Mouse (Mus musculus): ENCODE results near the gene Klf7.

Klf7 gene

DNA sequence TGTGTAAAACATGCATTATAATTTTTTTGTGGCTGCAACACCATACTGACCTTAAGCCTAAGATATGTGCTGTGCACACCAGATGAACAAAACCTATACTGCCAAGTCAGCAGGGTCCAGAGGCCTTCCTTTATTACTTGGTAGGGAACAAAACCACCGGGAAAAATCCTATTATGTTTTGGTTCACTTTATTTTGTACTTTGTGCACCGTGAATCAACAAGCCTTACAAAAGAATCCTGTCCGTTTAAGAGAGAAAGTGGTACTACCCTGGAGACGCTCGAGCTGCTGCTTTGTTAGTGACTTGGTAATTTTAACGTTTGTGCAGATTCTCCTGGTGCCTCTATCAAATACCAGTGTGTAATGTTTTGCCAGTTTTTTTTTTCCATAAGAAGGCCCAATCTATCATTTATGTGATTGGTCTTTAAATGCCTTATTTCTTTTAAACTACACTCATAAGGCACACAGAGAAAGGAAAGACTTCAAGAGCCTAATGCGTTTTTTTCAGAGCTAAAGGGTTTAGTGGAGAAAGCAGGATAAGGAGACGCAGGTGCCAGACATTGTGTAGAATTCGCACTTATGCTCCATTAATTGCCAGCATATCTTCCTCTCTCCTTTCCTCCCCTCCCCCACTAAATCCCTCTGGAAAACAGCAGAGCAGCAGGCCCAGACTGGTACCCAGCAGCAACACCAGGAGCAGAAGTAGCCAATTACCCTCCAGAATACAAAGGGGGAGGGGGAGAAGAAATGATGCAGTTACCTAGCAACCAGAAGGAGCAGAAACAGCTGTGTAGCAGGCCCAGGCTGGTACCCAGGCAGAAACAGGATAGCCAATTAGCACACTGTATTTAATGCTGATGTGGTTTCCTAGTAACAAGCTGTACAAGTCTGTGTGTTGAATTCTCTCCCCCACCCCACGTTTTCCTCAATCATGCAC lies 55.5 kb downstream of the Klf7 start:
- no peak for DNase-seq (ENCODE audit: low read depth)

DNA sequence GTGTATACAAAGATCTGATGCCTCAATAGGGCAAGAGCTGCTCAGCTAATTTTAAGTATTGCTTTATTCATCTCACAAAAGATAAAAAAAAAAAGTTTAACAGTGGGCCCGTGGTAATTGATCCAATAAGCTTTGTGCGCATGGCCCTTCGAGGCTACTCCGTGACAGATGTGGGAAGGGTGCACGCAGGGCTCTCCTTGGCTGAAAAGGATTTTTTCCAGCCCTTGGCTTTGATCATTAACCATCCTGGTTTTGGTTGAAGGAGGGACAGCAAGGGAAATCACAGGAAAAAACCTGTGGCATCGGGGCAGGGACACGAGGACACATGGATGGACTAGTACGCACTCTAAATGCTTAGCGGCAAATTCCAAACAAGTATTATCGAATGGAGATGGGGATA lies 60.6 kb downstream of the Klf7 start:
- no peak for DNase-seq (ENCODE audit: low read depth)

DNA sequence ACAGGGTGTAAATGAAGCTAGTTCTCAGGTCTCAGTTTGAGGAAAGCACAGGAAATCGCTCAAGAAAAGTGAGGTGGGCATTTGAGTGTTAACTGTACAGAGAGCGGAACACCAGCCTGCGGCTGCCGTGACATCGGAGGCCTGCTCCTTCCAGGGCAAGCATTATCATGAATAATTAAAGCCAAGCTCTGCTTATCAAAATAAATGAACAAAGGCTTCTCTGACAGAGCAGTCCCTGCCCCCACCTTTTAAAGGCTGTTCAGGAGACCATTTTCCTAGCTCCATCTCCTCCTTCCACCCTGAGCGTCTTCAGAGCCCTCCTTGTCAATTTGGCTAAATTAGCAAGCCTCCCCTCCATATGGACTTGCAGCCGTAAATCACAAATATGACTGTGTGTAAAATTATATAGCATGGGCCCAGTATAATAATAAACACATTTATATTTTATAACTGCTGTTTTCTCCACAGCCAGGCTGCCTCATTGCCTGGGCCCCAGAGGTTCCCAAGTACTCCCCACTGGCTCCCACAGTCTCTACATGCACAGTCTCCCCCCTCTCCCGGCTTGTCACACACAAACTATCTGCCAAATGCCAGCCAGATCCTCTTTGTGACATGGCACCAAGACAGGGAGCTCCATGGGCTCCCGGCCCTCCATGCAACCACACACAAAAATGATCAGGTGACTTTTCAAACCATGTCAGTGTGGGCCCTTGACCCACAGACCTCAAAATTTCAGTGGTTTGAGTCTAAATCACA lies 61.2 kb downstream of the Klf7 start:
- no peak for DNase-seq (ENCODE audit: low read depth)

DNA sequence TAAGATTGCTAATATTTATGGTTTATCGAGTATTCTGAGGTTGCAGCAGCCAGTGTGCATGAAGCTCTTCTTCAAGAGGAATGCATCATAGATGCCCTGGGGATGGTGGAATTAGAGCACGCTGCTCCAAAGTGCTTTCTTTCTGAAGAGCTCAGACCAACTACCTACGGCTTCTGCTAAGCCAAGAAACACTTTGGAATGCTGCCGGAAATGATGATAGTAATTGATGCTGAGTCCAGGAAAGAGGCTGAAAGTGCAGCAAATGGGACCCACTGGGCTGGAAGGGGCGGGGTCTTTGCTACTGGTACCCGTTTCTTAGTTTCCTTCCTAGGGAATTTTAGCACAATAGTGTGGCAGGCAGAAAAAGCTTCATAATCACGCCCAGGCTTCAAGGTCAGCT lies 62.0 kb downstream of the Klf7 start:
- DNase-seq (ENCODE audit: low read depth) = no peak

DNA sequence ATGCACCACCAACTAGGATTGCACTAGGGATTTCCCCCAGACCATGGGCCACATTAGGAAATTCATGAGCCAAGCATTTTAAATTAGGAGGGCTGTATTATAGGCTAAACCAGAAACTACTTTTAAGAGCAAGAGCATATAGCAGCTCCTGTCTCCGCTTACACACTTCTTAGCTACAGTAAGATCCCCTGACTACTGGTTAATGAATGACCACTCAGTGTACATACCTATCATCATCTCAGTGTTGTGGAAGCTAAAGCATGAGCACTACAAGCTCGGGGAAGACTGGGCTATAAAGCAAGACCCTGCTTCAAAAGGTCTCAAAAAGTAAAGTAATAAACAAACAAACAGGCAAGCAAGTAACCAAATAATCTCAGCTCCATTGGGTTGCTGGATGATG lies 65.5 kb downstream of the Klf7 start:
- DNase-seq (ENCODE audit: low read depth) = no peak

DNA sequence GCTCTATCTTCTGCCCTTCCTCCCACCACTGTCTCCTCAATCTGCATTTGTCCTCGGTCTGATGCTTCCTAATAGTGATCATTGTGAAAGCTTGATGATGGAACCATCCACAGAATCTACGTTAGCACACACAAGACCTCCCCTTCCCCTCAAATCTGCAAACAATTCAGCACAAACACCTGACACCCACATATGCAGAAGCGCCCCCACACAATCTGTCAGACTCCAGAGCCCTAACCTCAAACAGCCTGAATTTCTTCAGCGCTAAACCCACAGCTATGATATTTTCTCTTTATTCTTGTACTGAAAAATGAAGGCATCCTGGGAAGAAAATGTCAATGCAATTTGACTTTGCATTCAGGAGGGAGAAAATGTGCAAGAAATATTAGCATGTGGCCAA lies 66.1 kb downstream of the Klf7 start:
- no peak for DNase-seq (ENCODE audit: low read depth)

DNA sequence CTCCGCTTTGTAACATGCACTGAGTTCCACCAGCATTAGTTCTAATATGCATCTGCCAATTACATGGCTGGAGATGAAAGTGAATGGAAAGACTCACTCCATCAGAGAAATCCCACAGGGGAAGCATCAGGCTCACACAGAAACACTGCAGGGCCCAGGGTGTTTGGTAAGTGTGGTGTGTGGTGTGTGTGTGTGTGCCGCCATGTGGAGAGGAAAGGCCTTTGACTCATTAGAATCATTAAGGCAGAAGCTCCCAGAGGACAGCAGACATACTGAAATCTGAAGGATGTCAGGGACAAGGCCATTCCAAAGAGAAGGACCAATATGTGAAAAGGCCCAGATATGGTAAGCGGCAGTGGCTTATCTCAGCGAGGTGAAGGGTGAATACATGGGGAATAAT lies 66.9 kb downstream of the Klf7 start:
- DNase-seq (ENCODE audit: low read depth) = no peak

DNA sequence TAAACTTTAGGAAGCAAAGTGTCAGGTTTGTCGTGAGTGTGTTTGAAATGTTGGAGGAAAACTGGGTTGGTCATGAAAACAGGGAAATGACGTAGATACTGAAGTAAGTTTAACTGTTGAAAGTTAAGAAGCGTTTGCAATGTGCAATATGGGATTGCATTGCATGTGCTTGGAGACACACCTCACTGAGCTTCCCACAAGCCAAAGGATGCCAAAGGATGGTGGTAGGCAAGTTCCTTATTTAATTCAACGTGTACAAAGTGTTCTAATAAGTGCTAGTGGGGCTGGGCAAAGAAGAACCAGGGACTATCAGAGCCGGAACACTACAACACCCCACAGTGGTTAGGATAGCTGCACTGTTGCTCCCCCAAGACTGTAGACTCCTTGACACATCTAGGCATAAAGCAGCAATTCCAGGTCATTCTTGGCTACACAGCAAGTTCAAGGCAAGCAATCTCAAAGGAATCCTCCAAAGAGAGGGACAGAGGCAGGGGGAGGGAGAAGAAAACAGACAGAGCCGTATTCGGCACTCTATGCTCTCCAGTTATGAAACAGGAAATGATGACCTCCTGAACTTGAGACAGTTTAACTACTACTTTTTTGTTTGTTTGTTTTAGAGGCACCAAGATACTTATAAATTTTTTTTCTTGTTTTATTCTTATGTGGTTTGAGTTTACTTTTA lies 69.9 kb downstream of the Klf7 start:
- no peak for DNase-seq (ENCODE audit: low read depth)

DNA sequence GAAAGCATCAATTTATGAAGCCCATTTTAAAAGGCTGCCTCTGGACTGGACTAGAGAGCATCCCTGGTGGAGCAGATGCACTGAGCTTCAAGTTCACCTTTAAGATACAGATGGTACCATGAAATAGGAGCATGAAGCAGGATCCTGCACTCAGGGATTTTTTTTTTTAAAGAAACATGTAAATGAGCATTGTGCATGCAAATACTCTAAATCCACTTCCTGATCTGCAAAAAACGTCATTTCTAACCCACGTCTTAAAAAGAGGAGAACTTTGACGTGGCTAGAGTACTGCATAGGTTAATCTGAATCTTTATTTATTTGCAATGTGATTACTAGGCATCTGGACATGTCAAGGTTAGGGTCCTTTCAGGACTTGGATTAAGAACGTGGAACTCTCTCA lies 73.5 kb downstream of the Klf7 start:
- DNase-seq (ENCODE audit: low read depth) = no peak

DNA sequence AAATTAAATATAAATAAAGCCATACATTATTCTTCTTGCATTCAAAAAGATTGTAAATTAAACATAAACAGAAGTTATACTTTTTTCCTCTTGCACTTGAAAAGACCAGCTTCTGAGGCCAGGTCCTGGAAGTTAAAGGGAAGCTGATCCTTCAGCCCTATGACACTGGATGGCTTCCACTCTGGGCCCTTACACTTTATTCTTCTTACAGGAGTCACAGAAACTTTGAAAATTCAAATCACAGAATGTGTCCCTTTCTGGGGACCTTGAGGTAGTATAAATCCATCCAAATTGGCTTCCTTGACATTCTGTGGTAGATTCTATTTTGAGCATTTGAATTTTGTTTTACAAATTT lies 75.3 kb downstream of the Klf7 start:
- DNase-seq (ENCODE audit: low read depth) = no peak

DNA sequence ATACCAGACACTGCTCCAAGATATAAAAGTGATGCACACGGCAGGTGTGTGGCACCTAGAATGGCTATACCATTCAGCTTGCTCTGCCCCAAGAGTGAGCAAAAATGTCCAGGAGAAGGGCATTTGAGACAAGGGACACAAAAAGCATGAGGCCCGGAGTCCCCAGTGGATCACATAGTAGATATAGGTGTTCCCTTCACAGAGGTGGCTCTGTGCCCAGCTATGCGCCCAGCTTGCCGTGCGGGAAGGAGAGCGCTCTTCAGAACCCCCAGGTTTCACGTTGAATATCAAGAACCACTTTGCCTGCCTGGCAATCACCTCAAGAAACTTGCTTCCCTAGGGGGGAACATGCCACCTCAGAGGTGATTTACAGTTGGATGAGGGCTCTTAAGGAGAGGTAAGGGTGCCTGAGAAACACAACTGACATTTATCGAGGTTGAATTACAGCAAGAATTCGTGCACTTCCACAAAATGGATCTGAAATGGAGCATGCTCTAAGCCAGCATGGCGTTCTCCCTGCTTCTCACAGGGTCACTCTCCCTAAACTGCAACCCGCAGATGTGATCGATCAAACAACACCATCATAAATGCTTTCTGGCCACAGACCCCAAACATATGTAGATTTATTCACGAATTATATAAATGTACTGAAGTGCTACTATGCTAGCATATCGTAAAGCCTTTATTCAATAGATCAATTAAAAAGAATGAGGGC lies 75.8 kb downstream of the Klf7 start:
- no peak for DNase-seq (ENCODE audit: low read depth)

DNA sequence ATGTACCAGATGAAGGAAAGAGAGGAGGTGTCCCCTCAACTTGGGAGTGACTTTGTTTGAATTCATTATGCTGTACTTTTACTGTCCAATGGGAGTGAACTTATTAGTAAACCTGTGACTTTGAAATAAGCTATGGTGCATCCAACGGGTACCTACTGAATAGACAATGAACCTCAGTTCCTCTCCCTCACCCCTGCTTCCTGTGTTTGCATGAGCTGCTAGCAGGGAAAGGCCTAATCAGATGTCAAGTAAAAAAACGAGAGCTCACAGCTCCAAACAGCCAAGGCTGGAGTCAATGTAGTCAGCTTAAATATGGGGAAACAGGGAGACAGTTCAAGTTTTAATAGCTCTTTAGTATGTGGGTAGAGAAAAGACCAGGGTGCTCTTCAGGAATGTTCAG lies 77.5 kb downstream of the Klf7 start:
- DNase-seq (ENCODE audit: low read depth) = no peak

DNA sequence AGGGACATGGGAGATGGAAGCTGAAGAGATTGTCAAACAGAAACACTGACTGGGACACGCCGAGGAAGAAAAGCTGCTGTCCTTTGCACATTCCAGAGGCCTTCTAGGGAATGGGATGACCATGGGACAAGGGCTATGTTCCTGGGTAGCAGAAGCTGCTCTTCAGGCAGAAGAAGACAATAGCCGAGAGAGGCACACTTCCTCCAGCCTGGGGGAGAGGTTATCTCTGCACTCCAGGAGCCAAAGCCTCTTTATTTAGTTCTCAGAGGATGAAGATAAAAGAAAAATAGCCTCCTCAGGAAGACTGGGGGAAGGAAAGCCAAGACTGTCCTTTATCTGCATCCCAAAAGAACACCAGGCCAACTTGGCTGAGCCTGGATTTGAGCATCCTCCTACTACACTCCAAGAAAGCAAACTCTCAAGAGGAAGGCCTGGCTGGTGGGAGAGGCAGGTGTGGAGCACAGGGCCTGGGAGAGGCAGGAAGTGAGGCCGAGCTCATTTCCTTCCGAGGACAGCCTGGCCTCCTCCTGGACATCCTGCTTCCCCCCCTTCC lies 81.2 kb downstream of the Klf7 start:
- DNase-seq (ENCODE audit: low read depth) = no peak

DNA sequence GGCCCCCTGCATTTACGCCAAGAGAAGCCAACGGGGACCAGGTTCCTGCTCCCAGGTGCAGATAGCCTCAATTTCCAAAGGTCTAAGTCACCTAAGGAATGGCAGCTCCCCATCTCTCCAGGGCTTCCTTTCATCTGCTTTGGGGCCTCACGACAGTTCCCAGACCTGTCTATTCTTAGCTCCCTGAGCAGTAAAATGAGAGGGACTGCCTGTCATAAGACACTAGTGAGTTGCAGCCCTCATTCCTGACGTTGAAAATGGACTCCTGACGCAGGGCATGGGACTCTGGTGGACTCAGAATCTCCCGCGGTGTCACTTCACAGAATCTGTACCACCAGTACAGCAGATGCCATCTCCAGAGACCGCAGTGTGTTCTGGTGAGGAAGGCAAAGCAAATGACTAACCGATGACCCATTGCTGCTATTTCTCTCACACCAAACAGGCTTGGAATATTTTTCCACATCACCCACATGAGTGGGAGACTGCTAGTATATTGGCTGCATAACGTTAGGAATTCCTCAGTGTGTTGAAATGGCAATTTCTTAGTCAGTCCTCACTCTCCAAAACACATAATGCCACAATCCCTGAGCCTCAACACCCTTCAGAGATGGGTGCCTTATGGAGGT lies 81.9 kb downstream of the Klf7 start:
- no peak for DNase-seq (ENCODE audit: low read depth)

DNA sequence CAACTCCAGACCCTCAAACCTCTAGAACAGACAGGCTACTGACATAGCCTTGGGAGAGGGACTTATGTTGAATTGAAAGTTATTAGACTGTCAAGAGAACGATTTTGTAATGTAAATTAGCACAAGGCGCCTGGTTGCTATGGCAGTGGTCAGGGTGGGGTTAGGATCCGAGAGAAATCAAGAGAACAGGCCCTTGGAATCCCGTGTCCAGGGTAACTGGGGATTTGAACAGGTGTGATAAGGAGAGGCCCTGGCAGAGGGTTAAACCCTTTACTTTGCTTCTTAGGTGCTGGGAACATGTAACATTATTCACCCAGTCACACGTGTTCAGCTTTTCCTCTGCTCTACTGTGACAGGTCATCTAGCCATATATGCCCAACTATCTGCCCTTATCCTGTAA lies 83.7 kb downstream of the Klf7 start:
- DNase-seq (ENCODE audit: low read depth) = no peak

DNA sequence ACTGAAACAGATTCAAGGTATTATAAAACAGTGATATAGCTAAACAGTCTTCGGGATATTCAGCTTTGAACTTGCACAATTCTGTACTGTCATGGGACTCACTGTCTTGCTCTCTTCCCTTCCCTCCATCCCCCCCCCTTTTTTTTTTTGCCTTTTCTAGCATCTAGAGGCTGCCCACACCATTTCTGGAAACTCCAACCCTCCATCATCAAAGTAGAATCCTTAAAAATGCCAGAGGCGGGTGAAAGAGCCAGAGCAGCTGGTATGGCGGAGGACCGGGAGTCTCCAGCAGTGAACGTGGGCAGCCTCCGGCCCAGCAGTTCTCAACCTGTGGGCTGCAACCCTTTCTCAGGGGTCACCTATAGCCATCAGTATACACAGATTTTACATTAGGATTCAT lies 84.3 kb downstream of the Klf7 start:
- no peak for DNase-seq (ENCODE audit: low read depth)

DNA sequence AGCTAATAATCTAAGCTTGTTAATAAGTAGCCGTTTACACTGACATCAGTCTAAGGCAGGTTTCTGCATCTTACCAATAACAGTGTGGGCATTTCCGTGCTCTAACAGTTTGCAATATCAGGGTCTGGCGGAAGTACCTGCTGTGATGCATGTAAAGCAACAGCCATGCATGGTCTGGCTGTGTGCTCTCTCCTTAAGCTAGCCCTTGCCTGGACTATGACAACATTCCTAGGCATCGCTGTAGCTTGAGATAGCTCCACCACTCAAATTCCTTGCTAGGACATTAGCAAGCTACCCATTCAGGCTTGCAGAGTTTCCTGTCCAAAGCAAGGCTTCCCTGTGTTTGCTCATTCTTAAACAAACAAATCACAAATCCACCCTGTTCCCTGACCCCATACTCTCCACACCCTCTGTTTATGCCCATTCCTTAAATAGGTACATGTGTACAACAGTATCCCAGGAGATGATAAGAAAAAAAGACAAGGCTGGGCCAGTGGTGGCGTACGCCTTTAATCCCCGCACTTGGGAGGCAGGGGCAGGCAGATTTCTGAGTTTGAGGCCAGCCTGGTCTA lies 85.1 kb downstream of the Klf7 start:
- no peak for DNase-seq (ENCODE audit: low read depth)

DNA sequence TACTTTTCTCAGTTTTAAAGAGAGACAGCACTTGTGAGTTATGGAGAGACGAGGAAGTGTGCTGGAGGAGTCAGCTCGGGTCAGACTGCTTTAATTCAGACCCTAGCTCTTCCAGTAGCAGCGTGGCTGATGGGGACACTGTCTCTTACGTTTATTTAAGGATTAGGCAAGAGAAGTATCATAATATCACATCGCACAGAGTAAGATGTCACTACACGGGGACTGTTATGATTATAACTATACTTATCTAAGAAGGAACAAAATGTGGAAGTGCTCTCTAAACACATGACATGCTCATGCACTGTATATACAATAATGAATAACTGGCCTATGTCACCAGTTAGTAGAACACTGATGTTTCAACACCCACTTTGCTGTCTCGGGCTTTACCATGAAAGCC lies 86.3 kb downstream of the Klf7 start:
- no peak for DNase-seq (ENCODE audit: low read depth)

DNA sequence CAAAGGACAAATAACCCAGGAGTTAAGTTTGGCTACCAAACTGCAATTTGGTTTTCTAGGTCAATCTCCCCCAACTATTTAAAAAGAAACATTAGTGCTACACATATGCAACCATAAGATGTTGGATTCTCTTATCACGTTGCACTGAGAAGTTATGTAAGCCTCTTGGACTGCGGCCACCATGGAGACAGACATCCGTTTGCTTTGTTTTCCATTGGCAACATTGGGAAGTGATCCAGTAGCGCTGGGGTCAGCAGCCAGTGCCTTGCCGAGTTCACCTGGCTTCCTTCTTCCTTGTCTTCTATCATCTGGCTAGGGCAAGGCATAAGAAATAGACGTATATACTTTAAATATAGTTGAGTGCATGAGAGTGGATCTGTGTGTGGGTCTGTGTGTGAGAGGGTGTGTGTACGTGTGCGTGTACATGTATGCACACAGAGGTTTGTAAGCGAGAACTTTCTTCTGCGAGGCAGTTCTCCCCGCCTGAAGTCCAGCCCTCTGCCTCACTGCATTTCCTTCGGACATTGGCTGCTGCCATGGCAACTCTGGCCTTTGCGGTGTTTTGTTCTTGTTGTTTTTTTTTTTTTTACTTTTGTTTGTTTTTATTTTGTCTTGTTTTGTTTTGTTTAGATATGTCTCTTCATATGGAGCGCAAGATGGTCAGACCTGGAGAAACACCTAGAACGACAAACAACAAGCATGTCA lies 86.8 kb downstream of the Klf7 start:
- no peak for DNase-seq (ENCODE audit: low read depth)

DNA sequence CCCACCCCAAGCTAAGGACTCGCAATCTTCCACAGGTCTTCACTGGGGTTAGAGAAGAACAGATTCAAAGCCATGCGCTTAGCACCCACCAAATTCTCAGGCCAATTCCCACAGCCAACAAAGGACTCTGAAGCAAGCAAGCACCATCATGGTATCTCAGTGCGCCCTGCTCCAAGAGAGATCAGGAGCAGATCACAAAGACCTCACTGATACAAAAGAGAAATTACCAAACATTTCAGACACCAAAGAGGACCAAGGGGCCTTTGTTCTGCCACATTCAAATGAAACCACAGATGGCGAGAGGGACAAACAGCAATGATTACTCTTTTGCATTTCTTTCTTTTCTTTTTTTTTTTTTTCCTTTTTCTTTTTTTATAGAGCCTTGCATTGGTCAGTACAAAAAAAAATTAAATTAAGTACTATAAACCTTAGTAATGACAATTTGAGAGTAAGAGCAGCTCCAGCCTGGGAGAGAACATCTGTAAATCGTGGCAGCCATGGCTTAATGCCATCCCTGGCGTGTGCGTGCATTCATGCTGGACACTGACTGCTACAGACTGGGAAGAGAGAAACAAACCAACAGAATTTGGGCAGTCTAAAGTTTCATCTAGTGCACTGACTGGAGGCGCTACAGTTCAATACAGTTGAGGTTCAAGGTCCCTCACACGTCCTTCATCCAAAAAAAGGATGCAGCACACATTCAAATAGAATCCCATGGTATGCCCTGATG lies 89.4 kb downstream of the Klf7 start:
- DNase-seq (ENCODE audit: low read depth) = no peak
